Mouse (Mus musculus) bone marrow, adult 2 months (tissue): ENCODE data around the gene Fam189b.

Experiments
- CTCF ChIP-seq: fragments of 200-500 bp; IDR thresholded peaks from 2 replicates; pipeline ENCODE4 v1.5.1; 2011; ENCODE audit warnings: low read length, control low read depth; ENCODE audit not compliant: control insufficient read depth, insufficient read depth
- POLR2A ChIP-seq: fragments of 200-500 bp; IDR thresholded peaks from 2 replicates; pipeline ENCODE4 v1.6.1; 2011; ENCODE audit warnings: low read depth, mild to moderate bottlenecking, control low read depth, low read length, borderline replicate concordance; ENCODE audit not compliant: control insufficient read depth

- TF ChIP-seq CTCF (no peak), POLR2A (no peak)
Observed at GRCm38 (mm10) chr3:89163123-89163522, 19.8 kb upstream of the Fam189b start.
